Mouse (Mus musculus): ENCODE measurements around the gene Spr.
A peak's percentile ranks its signal among the peaks of the same experiment; 100 is the strongest.
"Not testable (repeated sequence)": the region's sequence is repeated elsewhere in the genome, so short reads cannot be mapped to it uniquely, and the experiment has no call there.

The Spr gene

GRCm38 (mm10) chr6:85137217-85138035 lies at the start of gene Spr:
TSS of gene Spr (minus strand) at chr6:85137766.
- DNase-seq (ENCODE audit: low spot score) = peak; percentile 95

GRCm38 (mm10) chr6:85186744-85187059 lies 49.1 kb upstream of the Spr start:
- DNase-seq (ENCODE audit: low spot score) = peak; percentile 33

GRCm38 (mm10) chr6:85186033-85186743 lies 48.6 kb upstream of the Spr start:
- peak; percentile 54 for DNase-seq (ENCODE audit: low spot score)

DNA sequence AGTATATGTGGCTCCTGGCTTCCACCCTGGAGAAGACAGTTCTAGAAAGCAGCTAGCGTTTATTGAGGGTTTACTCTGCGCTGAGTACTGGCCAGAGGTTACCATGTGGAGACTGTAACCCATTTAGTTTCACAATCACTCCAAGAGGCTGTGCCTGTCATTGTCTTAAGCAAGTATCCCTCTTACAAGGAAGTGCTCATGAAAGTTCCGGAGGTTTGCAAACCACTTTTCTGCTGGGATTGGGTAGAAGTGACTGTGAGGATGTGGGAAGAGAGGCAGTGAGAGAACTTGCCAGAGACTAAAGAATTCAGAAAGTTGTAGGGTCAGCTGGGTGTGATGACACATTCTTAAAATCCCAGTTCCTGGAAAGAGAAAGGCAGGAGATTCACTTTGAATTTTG lies 46.4 kb upstream of the Spr start:
- DNase-seq (ENCODE audit: low spot score) = no peak

GRCm38 (mm10) chr6:85180036-85180435 lies 42.5 kb upstream of the Spr start:
- DNase-seq (ENCODE audit: low spot score) = no peak

- DNase-seq (ENCODE audit: low spot score) = no peak
Observed at GRCm38 (mm10) chr6:85179569-85179968, 42.0 kb upstream of the Spr start.

DNA sequence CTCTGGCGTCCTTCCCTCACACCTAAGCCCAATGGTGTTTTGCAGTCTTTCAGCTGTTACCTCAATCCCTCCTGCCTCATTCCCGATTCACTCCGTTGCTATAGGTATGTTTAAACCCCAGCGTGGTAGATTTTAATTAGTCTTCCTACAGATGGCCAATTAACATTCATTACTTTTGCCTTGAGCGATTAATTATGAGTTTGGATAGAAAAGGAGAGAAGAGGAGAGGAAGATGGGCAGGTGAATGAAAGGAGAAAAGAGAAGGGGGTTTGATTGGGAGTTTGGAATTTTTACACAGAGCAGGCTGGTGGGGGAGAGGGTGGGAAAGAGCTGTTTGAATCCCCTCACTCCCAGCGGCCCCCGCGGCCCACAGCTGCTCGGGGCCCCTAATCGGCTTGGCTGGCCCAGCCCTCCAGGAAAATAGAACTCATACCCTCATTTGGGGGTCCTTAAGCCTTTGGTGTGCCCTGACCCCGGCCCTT lies 27.9 kb upstream of the Spr start:
- no peak for DNase-seq (ENCODE audit: low spot score)

GRCm38 (mm10) chr6:85160201-85160923 lies 22.8 kb upstream of the Spr start:
- DNase-seq (ENCODE audit: low spot score) = peak; percentile 94

- DNase-seq (ENCODE audit: low spot score) = peak; percentile 74
Observed at GRCm38 (mm10) chr6:85159092-85159760, 21.7 kb upstream of the Spr start.

DNA sequence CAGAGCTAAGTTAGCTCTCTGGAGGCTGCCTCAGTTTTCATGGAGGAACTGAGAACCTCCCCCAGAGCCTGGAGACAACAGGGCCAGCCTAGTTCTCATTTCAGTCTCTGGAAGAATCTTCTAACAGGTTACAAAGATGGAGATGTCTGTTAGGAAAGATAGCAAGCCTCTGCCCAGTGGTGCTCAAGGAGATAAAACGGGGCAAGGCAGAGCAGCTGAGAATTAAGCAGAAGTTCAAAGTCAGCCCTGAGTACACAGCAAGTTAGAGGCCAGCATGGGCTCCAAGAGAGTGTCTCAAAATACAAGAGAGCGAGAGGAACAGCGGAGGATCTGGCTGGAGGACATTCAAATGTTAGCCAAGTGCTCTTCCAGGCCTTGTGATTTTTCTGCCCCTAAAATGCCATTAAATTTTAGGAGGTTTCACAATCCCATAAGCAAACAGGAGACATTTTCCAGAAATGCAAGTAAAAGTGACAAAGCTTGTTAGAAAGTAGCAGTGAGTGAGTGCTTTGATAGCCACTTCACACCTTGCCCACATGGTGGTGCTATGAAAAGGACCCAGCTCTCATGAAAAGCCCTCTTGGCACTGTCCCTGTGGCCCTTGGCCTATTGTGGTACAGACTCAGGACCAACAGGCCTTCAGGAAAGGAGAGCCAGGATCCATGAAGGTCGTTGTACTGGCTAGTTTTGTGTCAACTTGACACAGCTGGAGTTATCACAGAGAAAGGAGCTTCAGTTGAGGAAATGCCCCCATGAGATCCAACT lies 20.7 kb upstream of the Spr start:
- DNase-seq (ENCODE audit: low spot score) = not testable (repeated sequence)

DNA sequence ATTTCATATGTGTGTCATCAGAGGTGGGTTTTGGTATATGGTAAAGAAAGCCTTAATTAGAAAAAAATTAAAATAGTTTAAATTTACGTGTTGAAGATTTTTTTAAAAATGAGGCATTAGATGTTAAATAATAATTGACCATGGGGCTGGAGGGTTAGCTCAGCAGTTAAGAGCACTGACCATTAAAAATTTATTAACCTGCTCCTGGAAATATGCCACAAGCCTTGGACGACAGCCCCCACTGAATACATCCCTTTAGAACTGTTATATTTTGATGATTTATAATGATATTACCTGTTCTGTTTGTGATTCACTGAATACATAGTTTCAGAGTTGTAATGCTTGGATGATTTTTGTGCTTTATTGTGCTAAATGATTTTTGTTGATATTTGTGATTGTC lies 19.0 kb upstream of the Spr start:
- not testable (repeated sequence) for DNase-seq (ENCODE audit: low spot score)

DNA sequence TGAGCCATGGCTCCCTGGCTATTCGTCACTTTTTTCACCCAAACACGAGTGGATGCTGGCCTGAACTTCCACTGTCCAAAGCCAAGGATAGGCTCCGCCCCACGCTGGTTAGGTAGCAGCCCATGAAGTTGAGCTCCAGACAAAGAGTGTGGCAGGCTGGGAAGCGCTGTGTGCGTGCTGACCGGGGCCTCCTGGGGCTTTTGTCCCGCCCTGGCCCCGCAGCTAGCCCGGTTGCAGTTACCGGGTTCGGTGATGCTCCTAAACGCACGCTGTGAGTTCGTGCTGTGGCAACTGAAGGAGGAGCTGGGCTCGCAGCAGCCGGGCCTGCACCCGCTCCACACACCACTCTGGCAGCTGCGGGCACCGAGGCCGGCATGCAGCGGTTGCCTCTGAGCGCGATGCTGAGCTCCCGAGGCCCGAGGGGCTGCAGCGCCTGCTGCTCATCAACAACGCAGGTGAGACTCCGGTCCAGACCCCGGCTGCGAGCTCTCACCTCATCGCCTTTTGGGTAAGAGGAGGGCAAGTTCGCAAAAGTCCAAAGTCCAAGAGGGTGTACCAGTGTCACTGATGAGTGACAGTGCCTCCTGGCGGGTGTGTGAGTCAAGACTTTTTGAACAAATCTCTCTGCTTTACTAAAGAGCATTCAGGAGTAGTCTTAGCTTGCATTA lies 17.4 kb upstream of the Spr start:
- DNase-seq (ENCODE audit: low spot score) = peak; percentile 84

GRCm38 (mm10) chr6:85153970-85154540 lies 16.5 kb upstream of the Spr start:
- DNase-seq (ENCODE audit: low spot score) = peak; percentile 92

DNA sequence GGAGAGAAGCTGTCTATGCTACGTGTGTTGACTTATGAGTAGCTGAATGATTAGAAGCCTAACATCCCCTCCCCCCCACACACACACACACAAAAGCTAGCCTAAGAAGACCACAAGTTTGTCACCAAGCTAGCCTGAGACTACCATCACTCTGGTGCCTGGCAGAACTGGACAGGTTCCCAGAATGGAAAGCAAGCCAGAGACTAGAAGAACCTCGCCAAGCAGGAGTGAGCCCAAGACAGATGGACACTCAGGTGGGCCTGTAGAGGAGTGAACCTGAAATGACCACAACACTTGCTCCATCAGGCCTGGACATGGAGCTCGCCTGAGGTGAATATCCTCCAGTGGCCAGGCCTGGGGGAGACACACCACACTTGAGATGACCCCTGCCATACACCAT lies 12.8 kb upstream of the Spr start:
- no peak for DNase-seq (ENCODE audit: low spot score)

GRCm38 (mm10) chr6:85147636-85148035 lies 10.1 kb upstream of the Spr start:
- no peak for DNase-seq (ENCODE audit: low spot score)

DNA sequence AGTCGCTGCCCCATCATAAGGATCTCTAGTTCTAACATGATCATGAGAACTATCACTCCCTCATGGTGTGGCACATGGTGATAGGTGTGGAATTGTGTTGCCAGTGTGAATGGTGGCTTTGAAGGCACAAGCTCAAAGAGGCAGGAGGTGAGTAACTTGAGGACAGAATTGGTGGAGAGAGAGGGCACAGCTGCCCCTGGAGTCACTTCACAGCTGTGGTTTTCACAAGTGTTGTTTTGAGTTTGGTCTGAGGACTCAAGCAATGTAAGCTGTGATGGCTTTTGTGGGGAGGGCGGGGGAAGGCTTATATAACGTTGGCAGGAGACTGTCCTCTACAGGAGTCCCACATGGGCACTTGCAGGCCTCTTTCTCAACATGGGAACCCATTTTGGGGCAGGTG lies 6.9 kb upstream of the Spr start:
- no peak for DNase-seq (ENCODE audit: low spot score)

DNA sequence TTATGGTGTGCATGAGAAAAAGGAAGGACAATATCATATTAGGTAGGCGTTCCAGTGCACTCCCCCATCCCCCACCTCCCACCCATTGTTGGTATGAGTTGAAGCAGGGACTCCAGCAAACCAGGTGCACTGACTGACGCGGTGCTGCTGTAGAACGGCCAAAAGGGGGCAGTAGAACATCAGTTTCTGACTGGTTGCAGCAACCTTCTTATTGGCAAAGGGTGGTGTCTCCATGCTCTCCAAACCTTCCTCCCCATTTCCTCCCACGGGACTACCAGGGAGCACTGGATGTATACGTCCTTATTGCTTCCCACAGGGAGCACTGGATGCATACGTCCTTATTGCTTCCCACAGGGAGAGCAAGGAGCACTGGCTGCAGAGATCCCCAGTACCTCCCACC lies 3.4 kb upstream of the Spr start:
- peak; percentile 73 for DNase-seq (ENCODE audit: low spot score)

DNA sequence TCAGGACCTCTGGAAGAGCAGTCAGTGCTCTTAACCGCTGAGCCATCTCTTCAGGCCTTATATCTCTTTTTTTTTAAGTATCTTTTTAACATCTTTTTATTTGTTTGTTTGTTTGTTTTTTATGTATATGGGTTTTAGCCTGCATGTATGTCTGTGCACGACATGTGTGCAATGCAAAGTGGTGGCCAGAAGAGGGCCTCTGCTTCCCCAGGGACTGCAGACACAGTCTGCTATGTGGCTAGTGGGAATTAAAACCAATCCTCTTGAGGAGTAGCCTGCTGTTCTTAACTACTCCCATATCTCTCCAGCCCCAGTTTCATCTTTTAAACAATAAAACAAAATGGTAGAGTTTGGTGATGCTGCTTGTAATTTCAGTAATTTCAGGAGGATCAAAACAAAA lies 2.0 kb upstream of the Spr start:
- DNase-seq (ENCODE audit: low spot score) = no peak

GRCm38 (mm10) chr6:85136784-85137183 lies 782 bp downstream of the Spr start:
- DNase-seq (ENCODE audit: low spot score) = not testable (repeated sequence)

GRCm38 (mm10) chr6:85132794-85133193 lies 4.8 kb downstream of the Spr start:
- peak; percentile 39 for DNase-seq (ENCODE audit: low spot score)

Measured in embryo, embryonic 10.5 days (tissue).